Mouse (Mus musculus): ENCODE results near the gene Pcdh15.

Gene Pcdh15

DNA sequence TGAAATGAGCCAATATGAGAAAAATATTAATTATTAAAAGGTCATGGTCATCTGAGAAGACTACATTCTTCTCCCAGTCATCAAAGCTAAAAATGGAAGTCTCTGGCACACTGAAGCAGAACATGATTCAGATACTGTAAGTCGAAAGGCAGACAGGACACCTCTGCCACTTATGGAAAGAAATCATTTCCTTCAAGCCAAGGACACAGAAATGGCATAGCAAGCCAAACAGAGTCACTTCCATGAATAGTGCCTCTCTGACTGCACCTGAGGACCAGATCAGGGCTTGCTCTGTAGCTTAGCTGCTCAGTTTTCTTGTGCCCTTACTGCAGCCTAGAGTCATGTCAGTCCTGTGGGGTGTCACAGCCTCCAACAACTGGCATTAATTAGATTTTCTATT lies 234.3 kb downstream of the Pcdh15 start:
- no peak for DNase-seq (ENCODE audit: extremely low read depth, low read depth)

DNA sequence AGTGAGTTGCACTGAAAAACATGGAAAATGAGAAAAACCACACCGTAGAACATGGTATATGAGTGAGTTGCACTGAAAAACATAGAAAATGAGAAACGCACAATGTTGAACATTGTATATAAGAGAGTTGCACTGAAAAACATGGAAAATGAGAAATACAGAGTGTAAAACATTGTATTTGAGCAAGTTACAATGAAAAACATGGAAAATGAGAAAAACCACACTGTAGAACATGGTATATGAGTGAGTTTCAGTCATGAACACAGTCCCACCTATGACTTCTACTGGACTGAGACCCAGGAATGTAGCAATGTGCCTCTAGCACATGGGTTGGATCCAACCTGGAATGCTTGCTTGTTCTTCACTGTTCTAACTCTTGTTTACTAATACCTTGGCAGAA lies 279.9 kb downstream of the Pcdh15 start:
- DNase-seq (ENCODE audit: extremely low read depth, low read depth): no peak

DNA sequence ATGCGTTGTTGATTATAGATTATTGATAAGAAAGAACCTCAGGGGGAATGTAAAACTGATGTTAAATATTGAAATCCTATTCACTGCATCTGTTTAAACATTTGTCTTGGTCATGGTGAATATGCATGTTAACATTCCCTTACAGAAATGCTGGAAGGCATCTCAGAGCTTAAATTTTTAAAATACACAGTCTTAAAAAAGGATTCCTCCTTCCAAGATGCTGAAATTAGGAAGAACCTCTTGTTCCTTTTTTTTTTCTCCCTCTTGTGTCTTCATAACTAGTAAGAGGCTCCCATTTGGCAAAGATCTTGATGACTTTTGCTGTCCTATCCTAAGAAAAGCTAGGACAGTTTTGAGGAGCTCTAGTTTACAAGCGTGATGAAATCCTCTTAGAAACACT lies 284.9 kb downstream of the Pcdh15 start:
- no peak for DNase-seq (ENCODE audit: extremely low read depth, low read depth)

DNA sequence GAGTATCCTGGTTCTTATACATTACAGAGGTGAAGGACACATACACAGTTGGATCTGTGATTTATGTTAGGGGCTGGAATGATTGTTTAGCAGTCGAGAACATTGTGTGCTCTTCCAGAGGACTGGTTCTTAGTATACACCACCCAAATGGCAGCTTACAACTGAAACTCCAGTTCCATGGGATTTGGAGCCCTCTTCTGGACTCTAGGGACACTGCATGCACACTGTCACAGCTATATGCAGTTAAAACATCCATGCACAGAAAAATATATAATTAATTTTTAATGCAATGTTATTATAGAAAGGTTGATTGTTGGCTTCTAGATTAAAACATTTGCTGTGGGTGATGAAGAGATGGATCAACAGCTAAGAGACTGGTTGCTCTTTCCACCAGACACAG lies 301.3 kb downstream of the Pcdh15 start:
- DNase-seq (ENCODE audit: extremely low read depth, low read depth): no peak

DNA sequence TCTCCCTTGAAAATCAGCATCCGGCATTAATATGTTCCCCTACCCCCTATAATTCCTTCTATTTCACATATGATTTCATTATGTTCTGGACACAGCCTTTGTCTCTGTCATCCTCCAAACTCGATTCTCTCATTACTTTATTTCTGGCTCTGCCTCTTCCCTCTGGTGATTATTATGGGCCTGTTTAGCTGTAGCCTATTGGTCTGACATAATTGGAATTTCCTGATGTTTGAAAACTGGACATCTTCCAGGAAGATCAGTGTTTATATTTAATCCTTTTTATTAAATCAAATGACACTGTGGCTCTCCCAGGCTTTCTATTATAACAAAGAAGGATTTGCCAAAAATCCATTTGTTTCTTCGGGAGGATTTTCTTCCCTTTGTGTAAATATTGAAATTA lies 326.3 kb downstream of the Pcdh15 start:
- DNase-seq (ENCODE audit: extremely low read depth, low read depth): no peak

DNA sequence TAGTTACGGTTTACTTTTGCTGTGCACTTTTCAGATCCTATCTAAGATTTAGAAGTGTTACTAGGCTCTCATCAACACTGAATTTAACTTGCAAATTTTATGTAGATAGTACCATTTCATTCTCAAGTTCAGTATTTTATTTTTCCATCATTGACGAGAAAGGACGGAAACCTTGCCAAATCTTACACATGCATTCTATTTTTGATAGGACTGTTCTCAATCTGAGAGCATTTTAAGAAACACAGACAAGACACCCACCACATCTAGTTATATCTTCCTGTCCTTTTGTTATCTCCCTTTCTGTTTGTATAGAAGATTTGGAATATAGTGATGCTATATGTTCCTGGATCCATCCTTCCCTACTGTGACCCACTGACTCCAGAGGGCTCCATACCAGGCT lies 332.2 kb downstream of the Pcdh15 start:
- no peak for DNase-seq (ENCODE audit: extremely low read depth, low read depth)

DNA sequence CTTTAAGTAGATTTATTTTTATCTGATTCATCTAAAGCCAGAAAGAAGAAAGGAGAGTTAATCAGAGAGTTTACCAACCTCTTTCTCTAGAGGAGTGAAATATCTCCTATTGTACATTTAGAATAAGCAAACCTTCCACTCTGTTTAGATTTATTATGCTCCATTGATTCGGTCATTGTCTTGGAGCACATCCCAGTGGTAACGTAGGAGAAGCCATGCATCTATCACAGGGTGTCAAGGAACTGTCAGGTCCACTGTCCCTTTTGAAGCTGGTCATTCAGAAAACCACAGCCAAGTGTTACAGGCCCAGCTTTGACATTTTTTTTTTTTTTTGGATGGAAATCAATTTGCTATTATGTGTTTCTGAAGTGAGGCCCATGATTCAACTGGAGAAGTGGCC lies 384.9 kb downstream of the Pcdh15 start:
- no peak for DNase-seq (ENCODE audit: extremely low read depth, low read depth)

DNA sequence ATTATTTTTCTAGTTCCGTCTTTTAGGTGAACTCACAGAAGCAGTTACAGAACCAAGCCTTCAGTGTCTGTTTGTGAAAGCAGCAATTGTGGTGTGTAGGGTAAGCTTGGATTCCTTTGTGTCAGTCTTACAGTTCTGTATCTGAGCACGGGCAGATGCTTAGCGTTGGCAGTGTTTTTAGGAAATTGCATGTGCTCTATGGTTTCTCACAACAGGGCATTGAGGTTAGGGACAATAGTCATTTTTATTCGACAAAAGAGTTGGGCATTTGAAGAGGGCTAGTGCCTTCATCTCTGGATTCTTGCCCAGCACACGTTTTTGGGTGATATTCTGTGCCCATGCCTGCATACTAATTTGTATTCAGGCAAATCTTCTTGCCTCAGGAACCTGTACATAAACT lies 392.5 kb downstream of the Pcdh15 start:
- no peak for DNase-seq (ENCODE audit: extremely low read depth, low read depth)

DNA sequence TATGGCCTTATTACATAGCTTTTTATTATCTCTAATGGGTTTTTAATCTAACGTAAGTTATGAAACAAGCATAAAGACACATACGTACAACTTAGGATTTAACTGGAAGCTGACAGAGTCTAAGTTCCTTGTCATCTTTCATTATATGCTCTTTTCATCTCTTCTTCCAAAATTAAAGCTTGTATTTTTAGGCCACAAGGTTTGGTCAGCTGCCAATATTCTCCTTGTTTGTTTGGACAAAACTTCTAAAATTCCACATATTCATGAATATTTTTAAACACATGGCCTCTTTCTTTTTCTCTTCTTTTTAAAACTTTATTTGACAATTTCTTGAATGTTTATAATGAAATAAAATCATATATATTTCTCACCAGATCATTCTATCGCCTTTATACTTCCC lies 415.7 kb downstream of the Pcdh15 start:
- DNase-seq (ENCODE audit: extremely low read depth, low read depth): no peak

DNA sequence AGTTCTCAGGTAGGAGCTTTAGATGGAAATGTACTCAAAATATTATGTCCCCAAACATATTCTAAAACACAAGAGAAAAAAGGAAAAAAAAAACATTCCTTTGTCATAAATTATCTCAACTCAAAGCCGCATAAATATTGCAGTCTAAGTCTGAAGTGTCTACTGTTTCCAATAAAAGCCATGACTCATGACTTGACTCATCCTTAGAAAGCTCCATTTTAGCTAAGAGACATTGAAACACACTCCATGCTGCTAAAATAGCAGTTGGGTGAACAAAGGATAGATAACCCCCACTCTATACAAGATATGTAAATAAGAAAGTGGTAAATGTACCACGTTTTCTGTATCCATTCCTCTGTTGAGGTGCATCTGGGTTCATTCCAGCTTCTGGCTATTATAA lies 416.6 kb downstream of the Pcdh15 start:
- no peak for DNase-seq (ENCODE audit: extremely low read depth, low read depth)

DNA sequence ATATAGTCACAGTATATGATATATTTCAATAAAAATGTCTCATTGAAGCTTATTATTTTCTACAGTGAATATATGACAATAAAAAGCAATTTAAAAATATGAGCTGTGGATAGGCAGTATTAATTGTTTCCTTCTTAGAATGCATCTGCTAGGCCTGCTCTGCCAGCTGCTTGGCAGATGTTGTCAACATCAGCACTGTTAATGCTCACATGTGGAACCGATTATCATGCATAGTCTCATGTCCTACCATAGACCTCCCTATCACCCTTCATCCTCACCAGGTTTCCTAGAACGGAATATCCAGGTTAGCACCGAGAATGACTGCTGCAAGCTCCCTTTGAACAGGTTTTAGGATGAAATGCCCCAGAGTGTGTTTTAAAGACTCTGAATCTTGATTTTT lies 420.3 kb downstream of the Pcdh15 start:
- no peak for DNase-seq (ENCODE audit: extremely low read depth, low read depth)

DNA sequence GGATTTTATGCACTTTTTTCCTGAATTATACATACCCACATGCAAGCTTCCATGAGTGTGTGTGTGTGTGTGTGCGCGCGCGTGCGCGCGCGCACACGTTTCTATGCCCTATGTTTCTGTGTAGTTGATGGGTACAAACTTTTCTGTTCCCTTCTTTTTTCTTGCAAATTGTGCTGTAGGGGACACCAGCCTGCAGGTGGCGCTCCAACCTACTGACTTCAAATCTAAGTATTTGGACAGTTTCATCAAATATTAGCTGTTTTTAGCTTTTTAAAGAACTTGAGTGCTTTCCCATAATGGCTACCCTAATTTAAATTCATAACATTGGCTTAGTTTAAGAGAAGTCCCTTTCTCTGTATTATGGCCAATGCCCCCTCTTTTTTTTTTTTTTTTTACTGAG lies 453.7 kb downstream of the Pcdh15 start:
- no peak for DNase-seq (ENCODE audit: extremely low read depth, low read depth)

DNA sequence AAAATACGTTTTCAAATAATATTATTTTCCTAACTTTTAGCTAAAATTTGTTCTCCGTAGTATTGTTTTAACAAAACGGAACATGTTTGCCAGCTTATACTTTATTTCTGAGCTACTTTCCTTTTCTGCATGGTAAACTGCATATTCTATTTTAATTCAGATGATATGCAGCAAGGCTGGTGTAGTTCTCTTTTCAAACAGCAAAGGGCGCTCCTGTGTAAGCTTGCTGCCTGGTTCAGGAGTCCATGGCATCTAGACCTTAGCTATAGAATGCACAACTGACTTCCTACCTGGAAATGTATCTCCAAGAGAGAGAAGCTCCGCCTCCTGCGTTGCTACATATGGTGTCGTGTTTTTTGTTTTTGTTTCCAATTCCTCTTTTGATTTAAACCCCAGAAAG lies 465.1 kb downstream of the Pcdh15 start:
- DNase-seq (ENCODE audit: extremely low read depth, low read depth): no peak

DNA sequence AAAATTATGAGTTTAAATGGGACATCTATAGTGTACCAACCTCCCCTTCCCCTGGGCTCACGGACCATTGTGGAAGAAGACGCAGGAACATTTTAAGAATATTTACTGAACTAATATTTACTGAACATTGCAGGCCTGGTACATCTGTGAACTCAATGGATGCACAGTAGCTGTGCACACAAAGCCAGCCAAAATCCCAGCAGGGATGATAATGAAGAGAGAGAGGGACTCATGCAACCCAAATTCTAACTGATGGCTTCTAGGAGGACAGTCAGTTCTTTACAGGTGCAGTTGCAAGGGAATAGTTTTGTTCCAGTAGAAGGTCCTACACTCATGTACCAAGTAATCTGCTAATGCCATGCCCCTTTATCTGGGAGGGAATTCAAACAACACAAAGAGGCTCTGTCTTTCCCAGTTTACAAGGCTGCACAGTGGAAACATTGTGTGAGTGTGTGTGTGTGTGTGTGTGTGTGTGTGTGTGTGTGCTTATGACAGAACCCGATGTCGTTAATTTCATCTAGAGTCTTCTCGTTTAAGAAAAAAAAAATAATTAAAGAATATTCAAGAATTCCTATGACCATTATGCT lies 475.7 kb downstream of the Pcdh15 start:
- no peak for DNase-seq (ENCODE audit: extremely low read depth, low read depth)

DNA sequence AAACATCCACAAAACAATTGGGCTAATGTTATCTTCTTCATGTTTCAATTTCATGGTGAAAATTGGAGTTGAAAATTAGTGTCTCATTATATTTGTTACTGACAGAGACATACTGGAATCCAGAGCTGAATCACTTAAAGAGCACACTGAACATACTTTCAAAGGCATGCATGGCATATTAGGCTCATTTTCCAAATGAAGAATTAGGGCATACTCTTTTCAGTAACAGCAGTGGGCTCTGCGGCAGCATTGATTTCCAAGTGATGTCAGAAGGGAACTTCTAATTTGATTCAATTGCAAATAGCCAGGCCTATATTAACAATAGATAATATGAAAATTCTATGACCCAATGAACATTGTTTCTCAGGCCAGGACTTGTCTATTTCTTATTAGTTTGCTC lies 568.4 kb downstream of the Pcdh15 start:
- DNase-seq (ENCODE audit: extremely low read depth, low read depth): no peak

DNA sequence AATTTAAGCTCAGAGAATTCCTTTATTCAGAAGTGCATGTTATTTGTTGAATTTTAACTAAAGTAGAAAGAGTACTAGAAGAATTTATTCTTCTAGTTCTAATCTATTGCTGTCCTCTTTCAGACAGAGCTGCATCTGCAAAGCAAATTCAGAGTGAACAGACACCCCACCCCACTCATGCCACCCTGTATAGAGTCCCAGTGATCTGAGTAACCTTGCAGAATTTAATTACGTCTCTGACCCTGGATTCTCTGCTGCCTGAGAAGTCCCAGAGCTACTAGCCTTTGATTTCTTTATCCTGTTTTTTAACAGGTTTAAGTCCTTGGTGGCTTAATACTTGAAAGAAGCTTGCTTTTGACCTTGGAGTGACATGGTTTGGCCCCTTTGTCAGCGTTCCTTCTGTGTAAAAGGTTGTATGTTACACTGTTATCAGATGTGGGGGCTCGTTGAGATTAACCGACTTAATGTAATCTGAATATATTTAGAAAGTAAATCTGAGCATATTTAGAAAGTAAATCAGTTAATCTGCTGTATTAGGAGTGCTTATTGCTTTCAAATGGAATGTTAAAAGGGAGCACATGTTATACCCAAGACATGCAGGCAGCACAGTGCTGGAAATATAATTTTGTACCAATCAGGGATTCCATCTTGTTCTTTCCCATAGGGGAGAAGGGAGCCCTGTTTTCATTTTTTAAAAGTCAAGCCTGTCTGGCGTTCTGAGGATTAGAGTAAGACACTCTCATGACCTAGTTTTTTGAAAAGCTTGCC lies 601.6 kb downstream of the Pcdh15 start:
- DNase-seq (ENCODE audit: extremely low read depth, low read depth): no peak

DNA sequence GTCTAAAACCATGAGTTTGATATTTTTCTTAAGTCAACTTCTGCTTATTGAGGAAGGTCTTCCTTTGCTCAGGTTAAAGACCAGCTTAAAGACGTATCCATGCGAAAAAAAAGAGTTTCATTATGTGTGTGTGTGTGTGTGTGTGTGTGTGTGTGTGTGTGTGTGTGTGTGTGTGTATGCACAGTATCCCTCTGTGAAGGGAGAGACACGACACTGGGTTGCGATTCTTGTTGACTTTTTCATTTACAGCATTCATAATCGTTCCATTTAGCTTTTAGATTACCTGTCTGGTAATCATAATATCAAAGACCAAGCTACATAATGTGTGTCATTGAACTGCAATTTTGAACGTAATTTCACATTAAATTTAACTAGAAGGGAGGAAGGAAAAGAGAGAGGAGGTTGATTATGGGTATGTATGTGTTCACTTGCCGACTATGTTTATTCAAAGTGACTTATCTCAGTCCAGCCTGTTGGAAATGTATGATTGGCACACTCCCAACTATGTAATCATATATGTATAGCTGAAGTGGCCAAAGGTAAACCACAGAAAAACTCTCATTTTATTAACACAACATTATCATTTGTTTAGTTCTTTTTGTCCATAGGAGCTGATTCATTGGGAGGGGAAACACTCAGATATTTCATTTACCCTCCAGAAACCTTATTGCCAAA lies 626.6 kb downstream of the Pcdh15 start:
- no peak for DNase-seq (ENCODE audit: extremely low read depth, low read depth)

DNA sequence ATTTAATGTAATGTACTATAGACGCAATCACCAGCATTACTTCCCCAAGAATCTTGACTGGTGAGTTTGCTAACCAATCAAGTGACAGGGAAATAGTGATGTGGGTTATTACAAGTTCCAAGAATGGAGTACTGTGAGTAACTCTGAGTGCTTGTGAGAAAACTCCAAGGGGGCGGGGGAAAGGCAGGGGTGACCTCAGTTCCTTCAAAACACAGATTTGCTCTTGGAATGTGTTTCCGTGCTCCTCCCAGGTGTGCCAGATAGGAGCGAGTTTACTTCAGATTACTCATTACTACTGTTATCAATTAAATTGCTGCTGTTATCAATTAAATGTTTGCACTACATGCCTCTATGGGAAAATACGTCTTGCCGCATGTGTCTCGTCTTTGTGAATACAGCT lies 634.1 kb downstream of the Pcdh15 start:
- no peak for DNase-seq (ENCODE audit: extremely low read depth, low read depth)

DNA sequence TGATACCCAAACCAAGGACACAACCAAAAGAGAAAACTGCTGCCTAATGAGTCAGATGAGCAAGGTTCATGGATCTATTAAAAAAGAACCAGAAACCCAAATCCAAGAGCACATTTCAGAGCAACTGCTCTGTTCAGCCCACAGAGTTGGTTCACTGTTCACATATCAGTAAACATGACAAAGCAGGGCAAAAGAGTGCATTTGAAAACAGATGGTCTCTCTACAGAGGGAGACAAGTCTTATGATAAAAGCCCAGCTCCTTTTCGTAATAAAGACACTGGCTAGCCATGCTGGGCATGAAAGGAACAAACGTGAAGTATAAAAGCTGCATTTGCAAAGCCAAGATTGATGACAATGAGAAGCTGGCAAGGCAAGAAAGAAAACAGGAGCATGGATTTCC lies 649.9 kb downstream of the Pcdh15 start:
- DNase-seq (ENCODE audit: extremely low read depth, low read depth): no peak

DNA sequence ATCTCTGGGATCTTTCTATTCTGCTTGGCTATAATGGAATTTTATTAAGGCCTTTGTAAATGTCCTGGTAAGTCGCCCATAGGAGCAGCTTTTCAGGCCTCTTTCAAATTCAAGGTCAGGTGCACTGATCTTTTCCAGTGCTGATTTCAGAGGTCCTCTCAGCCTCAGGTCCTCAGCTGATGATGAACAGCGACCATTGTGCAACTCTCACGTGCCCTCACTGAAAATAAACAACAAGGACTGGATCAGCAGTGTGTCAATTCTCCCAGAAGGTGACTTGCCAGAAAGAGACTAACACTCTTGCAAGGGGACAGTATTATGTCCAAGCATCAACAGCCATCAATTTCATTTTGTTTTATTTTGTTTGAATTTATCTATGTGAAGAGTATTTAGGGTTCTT lies 654.7 kb downstream of the Pcdh15 start:
- no peak for DNase-seq (ENCODE audit: extremely low read depth, low read depth)

DNA sequence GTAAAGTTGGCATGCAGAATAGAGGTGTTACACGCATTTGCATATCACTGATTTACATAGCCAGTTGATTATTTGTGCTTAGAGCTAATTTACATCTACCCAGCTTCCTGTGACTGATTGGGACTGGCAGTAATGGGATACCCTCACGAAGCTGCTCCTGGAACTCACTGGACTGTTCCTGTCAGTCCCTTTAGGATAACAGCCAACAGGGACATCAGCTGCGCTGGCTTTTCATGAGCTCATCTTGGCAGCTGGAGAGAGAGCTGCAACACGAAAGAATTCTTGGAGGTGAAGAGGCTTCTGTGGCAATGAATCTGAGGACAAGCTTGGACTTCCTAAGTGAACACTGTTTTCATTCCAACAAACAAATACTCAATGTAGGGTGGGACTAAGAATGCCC lies 683.8 kb downstream of the Pcdh15 start:
- DNase-seq (ENCODE audit: extremely low read depth, low read depth): no peak

DNA sequence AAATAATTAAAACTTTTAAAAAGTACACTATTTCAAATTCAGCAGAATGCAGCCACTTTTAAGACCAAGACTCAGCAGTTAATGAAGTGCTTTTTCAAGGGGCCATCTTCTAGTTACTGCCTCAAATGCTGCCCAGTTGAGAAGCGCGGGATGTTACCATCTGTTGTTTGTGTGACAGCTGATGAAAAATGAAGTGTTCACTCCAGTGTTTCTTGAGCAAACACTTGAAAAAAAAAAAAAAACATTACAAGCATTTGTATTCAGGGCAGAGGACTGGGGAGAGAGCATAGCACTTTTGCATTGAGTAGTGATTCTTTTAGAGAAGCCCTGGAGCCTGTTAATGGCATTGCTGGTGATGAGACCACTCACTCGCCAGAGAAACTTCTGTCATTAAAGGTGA lies 689.0 kb downstream of the Pcdh15 start:
- DNase-seq (ENCODE audit: extremely low read depth, low read depth): no peak

DNA sequence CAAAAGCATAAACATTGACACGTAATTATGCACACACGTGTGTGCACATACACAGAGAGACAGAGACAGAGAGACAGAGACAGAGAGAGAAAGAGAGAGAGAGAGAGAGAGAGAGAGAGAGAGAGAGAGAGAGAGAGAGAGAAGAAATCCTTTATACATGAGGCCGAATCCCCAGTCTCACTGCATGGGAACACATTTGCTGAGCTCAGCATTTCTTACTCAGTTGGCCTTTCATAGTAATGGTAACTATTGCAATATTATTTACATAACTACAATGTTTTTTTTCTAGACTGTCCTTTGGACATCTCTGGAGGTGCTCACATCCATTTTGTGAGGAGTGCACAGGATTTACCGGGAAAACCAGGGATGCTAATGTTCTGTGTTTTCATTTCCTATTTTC lies 705.9 kb downstream of the Pcdh15 start:
- no peak for DNase-seq (ENCODE audit: extremely low read depth, low read depth)
